25 mouse cellular contexts compared by ENCODE assay signal in genomic region chr6:117574146-117574545, GRCm38 (mm10).
DNase-seq lines count a peak whose midpoint lies in the region; ATAC-seq and TF ChIP-seq lines count a peak whose summit lies in the region.
"Had no signal": no experiment of that assay in that cellular context is flagged by ENCODE, and none has a peak within 500 bp of the region (broad histone marks: within the 10 kb centered on the region; RNA-seq: fewer than 3 reads in every experiment).

No protein-coding gene starts in this region.

- no peak overlapping the region for H3K27ac ChIP-seq in forebrain, embryonic 11.5 days (ENCODE audit: low read depth, low read length)
- no peak overlapping the region for H3K27ac ChIP-seq in forebrain, postnatal 0 days (ENCODE audit: low read depth, low read length)
- H3K27ac ChIP-seq in heart, embryonic 11.5 days (ENCODE audit: low read depth, low read length), result 0 out of 2 replicates have a peak overlapping the region, but pooled peaks have one; percentile 46
- no peak overlapping the region for H3K27ac ChIP-seq in intestine, embryonic 14.5 days (ENCODE audit: low read depth)
- H3K27ac ChIP-seq in intestine, embryonic 15.5 days, result no peak overlapping the region
- no peak overlapping the region for H3K27ac ChIP-seq in stomach, postnatal 0 days (replicated peaks)
- H3K27ac ChIP-seq: embryonic facial prominence, embryonic 13.5 days; forebrain, embryonic 13.5 days; kidney, postnatal 0 days; liver, embryonic 15.5 days; macrophage; midbrain, embryonic 15.5 days; neural tube, embryonic 13.5 days had no signal

- H3K36me3 ChIP-seq in forebrain, embryonic 11.5 days (ENCODE audit: control insufficient read depth, insufficient read depth, low read length), result no peaks in the 10 kb centered on the region
- H3K36me3 ChIP-seq in forebrain, postnatal 0 days (ENCODE audit: insufficient read depth), result no peaks in the 10 kb centered on the region
- H3K36me3 ChIP-seq in heart, embryonic 11.5 days (ENCODE audit: control insufficient read depth, insufficient read depth, low read length), result no peaks in the 10 kb centered on the region
- no peaks in the 10 kb centered on the region for H3K36me3 ChIP-seq in intestine, embryonic 14.5 days (ENCODE audit: control insufficient read depth, insufficient read depth, low read length)
- no peaks in the 10 kb centered on the region for H3K36me3 ChIP-seq in intestine, embryonic 15.5 days
- H3K36me3 ChIP-seq in stomach, postnatal 0 days (ENCODE audit: control insufficient read depth, insufficient read depth, low read length), result no peaks in the 10 kb centered on the region
- H3K36me3 ChIP-seq: embryonic facial prominence, embryonic 13.5 days; limb, embryonic 10.5 days; liver, embryonic 15.5 days; midbrain, embryonic 15.5 days; neural tube, embryonic 13.5 days had no signal

- H3K4me1 ChIP-seq in forebrain, embryonic 11.5 days (replicated peaks; ENCODE audit: control insufficient read depth, insufficient read depth, low read length), result no peaks in the 10 kb centered on the region
- H3K4me1 ChIP-seq in forebrain, postnatal 0 days (ENCODE audit: insufficient read depth), result no peaks in the 10 kb centered on the region
- H3K4me1 ChIP-seq in heart, embryonic 11.5 days (ENCODE audit: control insufficient read depth, insufficient read depth, low read length), result peaks cover 11% of the 10 kb centered on the region
- peaks cover 19% of the 10 kb centered on the region; the same call in 1 of the 2 replicates for H3K4me1 ChIP-seq in intestine, embryonic 14.5 days (replicated peaks; ENCODE audit: control insufficient read depth, insufficient read depth, low read length)
- H3K4me1 ChIP-seq in intestine, embryonic 15.5 days (replicated peaks), result peaks cover 3% of the 10 kb centered on the region; the same call in 1 of the 2 replicates
- no peaks in the 10 kb centered on the region for H3K4me1 ChIP-seq in stomach, postnatal 0 days (replicated peaks; ENCODE audit: control insufficient read depth, insufficient read depth)
- H3K4me1 ChIP-seq: forebrain, embryonic 13.5 days; liver, embryonic 15.5 days had no signal

- 83% methylated on average over 10 of the region's 10 CpGs for WGBS in forebrain, embryonic 11.5 days
- 61% methylated on average over 10 of the region's 10 CpGs for WGBS in forebrain, postnatal 0 days
- 32% methylated on average over 10 of the region's 10 CpGs for WGBS in heart, embryonic 11.5 days (ENCODE audit: insufficient replicate concordance)
- WGBS in intestine, embryonic 14.5 days, result 43% methylated on average over 10 of the region's 10 CpGs
- WGBS in intestine, embryonic 15.5 days, result 40% methylated on average over 10 of the region's 10 CpGs
- 38% methylated on average over 10 of the region's 10 CpGs for WGBS in stomach, postnatal 0 days

- no peak overlapping the region for H3K9ac ChIP-seq in forebrain, embryonic 11.5 days (ENCODE audit: low read length)
- H3K9ac ChIP-seq in forebrain, postnatal 0 days, result no peak overlapping the region
- no peak overlapping the region for H3K9ac ChIP-seq in heart, embryonic 11.5 days (ENCODE audit: low read depth, low read length)
- H3K9ac ChIP-seq in intestine, embryonic 14.5 days (ENCODE audit: low read length), result no peak overlapping the region
- no peak overlapping the region for H3K9ac ChIP-seq in intestine, embryonic 15.5 days
- no peak overlapping the region for H3K9ac ChIP-seq in stomach, postnatal 0 days (ENCODE audit: low read length)
- H3K9ac ChIP-seq: embryonic facial prominence, embryonic 13.5 days; forebrain, embryonic 13.5 days; liver, embryonic 15.5 days; midbrain, embryonic 15.5 days; neural tube, embryonic 13.5 days had no signal

- H3K4me2 ChIP-seq in forebrain, embryonic 11.5 days (ENCODE audit: low read depth, low read length, severe bottlenecking), result no peak overlapping the region
- H3K4me2 ChIP-seq in forebrain, postnatal 0 days (ENCODE audit: low read depth), result no peak overlapping the region
- H3K4me2 ChIP-seq in heart, embryonic 11.5 days, result peak overlapping the region; percentile 37; the same call in 1 of the 2 replicates
- H3K4me2 ChIP-seq in intestine, embryonic 14.5 days (ENCODE audit: low read length), result no peak overlapping the region
- no peak overlapping the region for H3K4me2 ChIP-seq in intestine, embryonic 15.5 days (replicated peaks)
- no peak overlapping the region for H3K4me2 ChIP-seq in stomach, postnatal 0 days (replicated peaks; ENCODE audit: low read depth)
- H3K4me2 ChIP-seq: embryonic facial prominence, embryonic 13.5 days; forebrain, embryonic 13.5 days; liver, embryonic 15.5 days; midbrain, embryonic 15.5 days; neural tube, embryonic 13.5 days had no signal

- DNase-seq in forebrain, embryonic 11.5 days (ENCODE audit: low spot score), result peak; percentile 38
- no peak for DNase-seq in forebrain, postnatal 0 days
- no peak for DNase-seq in heart, postnatal 4 days
- peak; percentile 43 for DNase-seq in intestine, embryonic 14.5 days (ENCODE audit: low spot score)
- DNase-seq in stomach, postnatal 0 days (ENCODE audit: low spot score), result peak; percentile 3
- DNase-seq: adrenal gland, adult 8-10 months; cerebellum, adult 2 months; cerebellum, postnatal 25 days; gastrocnemius, postnatal 25 days; kidney, adult 2 months; liver; thymus, adult 18-20 months; thymus, postnatal 36 days had no signal

- TF ChIP-seq CTCF in forebrain, postnatal 0 days (IDR thresholded peaks at IDR 0.05; ENCODE audit: low read depth), result no peak
- TF ChIP-seq CTCF in stomach, postnatal 0 days (IDR thresholded peaks at IDR 0.05; ENCODE audit: low read depth), result no peak

- H3K9me3 ChIP-seq in forebrain, embryonic 11.5 days (ENCODE audit: control insufficient read depth, low read length), result no peaks in the 10 kb centered on the region
- no peaks in the 10 kb centered on the region for H3K9me3 ChIP-seq in forebrain, postnatal 0 days (ENCODE audit: low read length)
- H3K9me3 ChIP-seq in heart, embryonic 11.5 days (replicated peaks; ENCODE audit: control insufficient read depth, low read length), result no peaks in the 10 kb centered on the region
- no peaks in the 10 kb centered on the region for H3K9me3 ChIP-seq in intestine, embryonic 14.5 days (ENCODE audit: control insufficient read depth, low read length)
- H3K9me3 ChIP-seq in intestine, embryonic 15.5 days, result no peaks in the 10 kb centered on the region
- no peaks in the 10 kb centered on the region for H3K9me3 ChIP-seq in stomach, postnatal 0 days (ENCODE audit: control insufficient read depth, low read length)
- H3K9me3 ChIP-seq: embryonic facial prominence, embryonic 13.5 days; forebrain, embryonic 13.5 days; limb, embryonic 10.5 days; liver, embryonic 15.5 days; midbrain, embryonic 15.5 days; neural tube, embryonic 13.5 days had no signal

- no peaks in the 10 kb centered on the region for H3K27me3 ChIP-seq in forebrain, embryonic 11.5 days (ENCODE audit: control insufficient read depth, insufficient read depth, low read length)
- H3K27me3 ChIP-seq in forebrain, postnatal 0 days (ENCODE audit: insufficient read depth, low read length), result no peaks in the 10 kb centered on the region
- H3K27me3 ChIP-seq in heart, embryonic 11.5 days (ENCODE audit: control insufficient read depth, insufficient read depth, low read length), result peaks cover 9% of the 10 kb centered on the region
- no peaks in the 10 kb centered on the region for H3K27me3 ChIP-seq in intestine, embryonic 14.5 days (replicated peaks; ENCODE audit: control insufficient read depth, insufficient read depth, low read length)
- no peaks in the 10 kb centered on the region for H3K27me3 ChIP-seq in intestine, embryonic 15.5 days (replicated peaks)
- H3K27me3 ChIP-seq in stomach, postnatal 0 days (ENCODE audit: control insufficient read depth, insufficient read depth, low read length), result no peaks in the 10 kb centered on the region
- H3K27me3 ChIP-seq: embryonic facial prominence, embryonic 13.5 days; forebrain, embryonic 13.5 days; liver, embryonic 15.5 days; midbrain, embryonic 15.5 days; neural tube, embryonic 13.5 days had no signal

- TF ChIP-seq EP300 in stomach, postnatal 0 days (optimal IDR thresholded peaks at IDR 0.05), result no peak

- H3K4me3 ChIP-seq in forebrain, embryonic 11.5 days (ENCODE audit: low read depth, low read length), result no peak overlapping the region
- no peak overlapping the region for H3K4me3 ChIP-seq in forebrain, postnatal 0 days (ENCODE audit: low read depth, low read length)
- H3K4me3 ChIP-seq in heart, embryonic 11.5 days (ENCODE audit: low read depth, low read length), result no peak overlapping the region
- no peak overlapping the region for H3K4me3 ChIP-seq in intestine, embryonic 14.5 days (ENCODE audit: low read depth, low read length)
- no peak overlapping the region for H3K4me3 ChIP-seq in intestine, embryonic 15.5 days (replicated peaks)
- no peak overlapping the region for H3K4me3 ChIP-seq in stomach, postnatal 0 days (ENCODE audit: low read depth, low read length)
- H3K4me3 ChIP-seq: embryonic facial prominence, embryonic 13.5 days; erythroblast, embryonic 14.5 days; forebrain, embryonic 13.5 days; limb, embryonic 10.5 days; liver, embryonic 15.5 days; midbrain, embryonic 15.5 days; neural tube, embryonic 13.5 days had no signal

- ATAC-seq in forebrain, embryonic 11.5 days (replicated peaks; ENCODE audit: low FRiP score), result no peak
- ATAC-seq in forebrain, postnatal 0 days, result no peak
- ATAC-seq in heart, embryonic 11.5 days (replicated peaks; ENCODE audit: insufficient number of reproducible peaks, low FRiP score, low TSS enrichment), result no peak
- no peak for ATAC-seq in intestine, embryonic 14.5 days (replicated peaks; ENCODE audit: low FRiP score, low TSS enrichment, low read depth)
- no peak for ATAC-seq in intestine, embryonic 15.5 days
- ATAC-seq in stomach, postnatal 0 days (ENCODE audit: low FRiP score, low TSS enrichment), result no peak
- ATAC-seq: activated CD4-positive, CD25-positive, alpha-beta regulatory T cell, adult 4 months; forebrain, embryonic 13.5 days; midbrain, embryonic 15.5 days had no signal

Comparison
In these comparisons a context has a peak if more than half of its experiments do, and no peak if none do; other contexts are left out.
1. DNase-seq: peak in forebrain, embryonic 11.5 days (single experiment), intestine, embryonic 14.5 days (single experiment) and stomach, postnatal 0 days (single experiment); none in forebrain, postnatal 0 days (single experiment) and heart, postnatal 4 days (single experiment).